Mouse (Mus musculus): ENCODE results near the gene Dennd2a.

Dennd2a gene

GRCm38 (mm10) chr6:39503476-39503875, 54.2 kb downstream of the Dennd2a start:
- no peak for DNase-seq

- DNase-seq: no peak
These were observed 60.5 kb downstream of the Dennd2a start for GRCm38 (mm10) chr6:39497165-39497564.

- no peak for DNase-seq
These were observed 64.4 kb downstream of the Dennd2a start for GRCm38 (mm10) chr6:39493129-39493714.

- DNase-seq: no peak
These were observed 65.5 kb downstream of the Dennd2a start for GRCm38 (mm10) chr6:39492161-39492560.

- no peak for DNase-seq
These were observed 66.5 kb downstream of the Dennd2a start for GRCm38 (mm10) chr6:39491203-39491602.

GRCm38 (mm10) chr6:39488292-39488691, 69.4 kb downstream of the Dennd2a start:
- DNase-seq: no peak

GRCm38 (mm10) chr6:39483656-39484055, 74.0 kb downstream of the Dennd2a start:
- no peak for DNase-seq

- DNase-seq: no peak
These were observed 79.0 kb downstream of the Dennd2a start for GRCm38 (mm10) chr6:39478509-39479150.

- DNase-seq: no peak
These were observed 81.0 kb downstream of the Dennd2a start for GRCm38 (mm10) chr6:39476617-39477016.

GRCm38 (mm10) chr6:39474424-39474823, 83.2 kb downstream of the Dennd2a start:
- DNase-seq: no peak

GRCm38 (mm10) chr6:39472837-39473236, 84.8 kb downstream of the Dennd2a start:
- no peak for DNase-seq

- DNase-seq: no peak
These were observed 85.4 kb downstream of the Dennd2a start for GRCm38 (mm10) chr6:39472271-39472670.

- no peak for DNase-seq
These were observed 87.6 kb downstream of the Dennd2a start for GRCm38 (mm10) chr6:39470076-39470475.

GRCm38 (mm10) chr6:39469427-39469826, 88.2 kb downstream of the Dennd2a start:
- DNase-seq: no peak

- DNase-seq: peak; percentile 42 to 79
These were observed 94.8 kb downstream of the Dennd2a start for GRCm38 (mm10) chr6:39462621-39463538.

GRCm38 (mm10) chr6:39460040-39460439, 97.6 kb downstream of the Dennd2a start:
- DNase-seq: peak in 1 of 2 experiments; percentile 11

GRCm38 (mm10) chr6:39455339-39456160, 102.1 kb downstream of the Dennd2a start:
- no peak for DNase-seq

GRCm38 (mm10) chr6:39454616-39455015, 103.1 kb downstream of the Dennd2a start:
- DNase-seq: no peak

- no peak for DNase-seq
These were observed 104.1 kb downstream of the Dennd2a start for GRCm38 (mm10) chr6:39453564-39453963.

- no peak for DNase-seq
These were observed 106.6 kb downstream of the Dennd2a start for GRCm38 (mm10) chr6:39451033-39451432.

GRCm38 (mm10) chr6:39450580-39450979, 107.1 kb downstream of the Dennd2a start:
- no peak for DNase-seq

- no peak for DNase-seq
These were observed 110.1 kb downstream of the Dennd2a start for GRCm38 (mm10) chr6:39447429-39448185.
